Mouse (Mus musculus) intestine, embryonic 16.5 days (tissue): ENCODE results near the gene Kpna2. TPM values are rescaled to one million over a fixed set of nuclear protein-coding genes. Genes with fewer than 3 reads are reported as not detected.

Source experiments
- ATAC-seq: fragments of 200-750 bp; cut with Nextera tagmentation; 2 replicates; pipeline ENCODE4 v1.8.0; 2017; ENCODE audit warnings: moderate TSS enrichment, moderate library complexity
- H3K27ac ChIP-seq: fragments of 300-500 bp; sonication (generic); 2 replicates; pipeline ENCODE4 v1.5.1; 2014; ENCODE audit warnings: mild to moderate bottlenecking, low read length
- H3K27me3 ChIP-seq: fragments of 300-500 bp; sonication (generic); replicated peaks from 2 replicates; pipeline ENCODE4 v1.6.1; 2014; ENCODE audit warnings: low read length, control low read depth, mixed read lengths; ENCODE audit not compliant: control insufficient read depth, insufficient read depth
- H3K36me3 ChIP-seq: fragments of 300-500 bp; sonication (generic); 2 replicates; pipeline ENCODE4 v1.6.1; 2014; ENCODE audit warnings: low read length, control low read depth; ENCODE audit not compliant: control insufficient read depth, insufficient read depth
- H3K4me1 ChIP-seq: fragments of 300-500 bp; sonication (generic); 2 replicates; pipeline ENCODE4 v1.6.1; 2014; ENCODE audit warnings: low read length, control low read depth, mixed read lengths; ENCODE audit not compliant: control insufficient read depth, insufficient read depth
- H3K4me2 ChIP-seq: fragments of 300-500 bp; sonication (generic); 2 replicates; pipeline ENCODE4 v1.6.1; 2014; ENCODE audit warnings: low read depth, low read length, control low read depth
- H3K4me3 ChIP-seq: fragments of 300-500 bp; sonication (generic); 2 replicates; pipeline ENCODE4 v1.5.1; 2014; ENCODE audit warnings: mild to moderate bottlenecking, low read length
- H3K9ac ChIP-seq: fragments of 300-500 bp; sonication (generic); 2 replicates; pipeline ENCODE4 v1.6.1; 2014; ENCODE audit warnings: low read depth, low read length
- H3K9me3 ChIP-seq: fragments of 300-500 bp; sonication (generic); 2 replicates; pipeline ENCODE4 v1.6.1; 2016; ENCODE audit warnings: low read length, control low read depth; ENCODE audit not compliant: control insufficient read depth
- WGBS: fragments of 180-500 bp; shearing (Covaris S2); extraction: QIAGEN DNeasy Blood & Tissue Kit; methylation state at CpG from one replicate; pipeline ENCODE4 v1.1.7; 2014; 5-methylcytosine and 5-hydroxymethylcytosine counted together
- polyA plus RNA-seq: library from polyadenylated mRNA; unstranded; fragments of >200 nt; fragmentation: Nextera tagmentation; extraction: Ambion mirVana; gene quantifications from 2 replicates; pipeline ENCODE4 v1.2.1, GENCODE M21; 2015

Gene Kpna2
- 318 and 375 TPM in 2 replicates for polyA plus RNA-seq

DNA sequence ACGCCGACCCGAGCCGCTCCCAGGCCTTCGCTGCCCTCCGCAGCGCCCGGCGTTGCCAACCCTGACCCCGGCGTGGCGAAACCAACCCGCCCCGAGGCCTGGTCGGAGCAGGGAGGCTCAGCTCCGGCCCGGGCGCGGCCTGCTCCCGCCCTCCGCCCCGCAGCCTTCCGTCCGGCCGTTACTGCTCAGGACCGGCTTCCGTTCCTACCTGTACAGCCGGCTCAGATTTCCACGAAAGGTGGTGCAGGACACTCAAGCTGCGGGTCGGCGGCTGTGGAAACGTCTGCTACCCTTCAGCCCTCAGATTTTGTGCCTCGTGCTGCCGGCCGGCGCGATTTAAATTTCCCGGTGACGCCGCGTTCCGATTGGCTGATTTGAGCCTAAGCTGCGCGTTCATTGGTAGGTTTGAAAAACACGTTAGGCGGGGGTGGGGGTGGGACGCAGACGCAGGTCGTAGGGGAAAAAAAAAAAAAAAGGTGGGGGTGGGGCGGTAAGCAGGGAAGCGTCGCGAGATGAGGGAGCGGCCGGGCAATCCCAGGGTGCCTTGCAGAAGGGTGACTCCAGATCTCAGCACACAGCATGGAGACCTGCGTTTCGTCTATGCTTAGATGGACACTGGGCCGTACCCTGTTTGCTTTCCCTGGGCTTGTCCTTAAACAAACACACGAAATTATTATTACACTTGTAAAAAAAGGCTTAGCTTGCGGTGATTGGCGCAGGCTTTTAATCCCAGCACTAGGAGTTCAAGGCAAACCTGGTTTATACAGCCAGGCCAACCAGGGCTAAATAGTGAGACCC lies at the start of gene Kpna2:
Gene Kpna2, minus strand, starts transcription at position 391 of the 798 bp plus-strand sequence.
- Histone ChIP-seq H3K4me2 (peak within 1 kb of the TSS; percentile 67), H3K27ac (peak within 1 kb of the TSS; percentile 93), H3K9ac (peak within 1 kb of the TSS; percentile 93), H3K4me1 (peaks cover 13% of the 10 kb centered on the region), H3K27me3 (no peaks in the 10 kb centered on the region), H3K9me3 (no peaks in the 10 kb centered on the region), H3K36me3 (no peaks in the 10 kb centered on the region), H3K4me3 (peak within 1 kb of the TSS; percentile 98)
- WGBS, result under 1% methylated on average over 62 of the region's 62 CpGs
- ATAC-seq, result peak; percentile 95

DNA sequence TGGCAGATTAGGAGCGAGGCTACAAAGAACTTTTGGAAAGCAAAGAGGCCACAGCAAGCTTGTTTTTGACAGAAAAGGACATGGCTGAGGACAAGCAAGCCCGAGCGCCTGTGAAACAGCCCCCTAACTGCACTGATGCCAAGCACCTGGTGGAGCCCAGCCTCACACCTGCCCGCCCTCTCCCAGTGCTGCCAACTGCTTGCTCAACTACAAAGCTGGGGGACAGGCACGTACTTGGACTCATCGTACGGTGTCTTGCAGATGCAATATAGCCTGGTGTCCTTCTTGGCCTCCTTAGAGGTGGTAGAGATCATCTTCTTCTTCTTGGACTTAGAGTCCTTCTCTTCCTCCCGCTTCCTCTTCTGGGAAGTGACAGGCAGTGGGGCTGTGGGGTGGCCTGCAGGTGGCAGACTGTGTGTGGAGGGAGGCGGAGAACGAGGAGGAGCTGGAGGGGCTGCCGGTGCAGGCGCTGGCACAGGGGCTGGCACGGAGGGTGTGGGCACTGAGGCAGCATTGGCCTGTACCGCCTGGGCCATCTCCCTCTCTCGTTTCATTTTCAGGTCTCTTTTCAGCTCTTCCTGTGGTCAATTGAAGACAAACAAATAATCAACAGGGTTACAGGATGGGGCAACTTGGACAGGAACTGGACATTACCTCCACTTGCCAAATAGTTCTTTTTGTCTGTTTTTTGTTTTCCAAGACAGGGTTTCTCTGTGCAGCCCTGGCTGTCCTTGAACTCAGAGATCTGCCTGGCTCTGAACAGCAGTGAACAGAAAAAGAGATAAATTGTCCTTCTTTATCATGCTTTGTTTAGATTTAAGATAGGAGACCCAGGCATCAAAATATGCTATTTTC lies 47.7 kb upstream of the Kpna2 start:
- no peak for ATAC-seq
- Histone ChIP-seq H3K4me1 (no peaks in the 10 kb centered on the region), H3K9me3 (no peaks in the 10 kb centered on the region), H3K36me3 (peaks cover 22% of the 10 kb centered on the region; the same call in 1 of the 2 replicates), H3K27ac (no peak overlapping the region), H3K27me3 (no peaks in the 10 kb centered on the region), H3K4me2 (no peak overlapping the region), H3K4me3 (no peak overlapping the region), H3K9ac (no peak overlapping the region)
- 90% methylated on average over 15 of the region's 15 CpGs for WGBS

DNA sequence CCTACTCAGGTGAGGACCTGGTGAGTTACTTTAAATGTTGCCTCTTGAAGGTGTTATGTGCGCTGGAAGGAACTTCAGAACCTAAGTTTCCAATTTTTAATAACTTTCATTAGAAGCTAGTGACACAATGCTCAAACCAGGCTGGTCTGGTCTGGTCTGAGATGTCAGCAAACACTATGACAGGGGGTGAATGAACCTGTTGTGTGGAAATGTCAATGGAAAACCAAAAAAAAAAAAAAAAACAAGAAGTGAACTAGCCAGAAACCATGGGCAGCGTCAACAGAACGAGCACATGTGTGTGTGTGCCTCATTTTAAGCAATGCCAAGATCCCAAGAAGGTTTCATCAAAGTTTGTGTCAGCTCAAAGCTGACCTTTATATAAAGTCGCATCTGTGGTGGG lies 46.2 kb upstream of the Kpna2 start:
- Histone ChIP-seq H3K9me3 (no peaks in the 10 kb centered on the region), H3K27ac (no peak overlapping the region), H3K9ac (no peak overlapping the region), H3K4me2 (no peak overlapping the region), H3K27me3 (no peaks in the 10 kb centered on the region), H3K36me3 (peaks cover 20% of the 10 kb centered on the region), H3K4me1 (no peaks in the 10 kb centered on the region), H3K4me3 (no peak overlapping the region)
- no peak for ATAC-seq
- 91% methylated on average over 4 of the region's 4 CpGs for WGBS

DNA sequence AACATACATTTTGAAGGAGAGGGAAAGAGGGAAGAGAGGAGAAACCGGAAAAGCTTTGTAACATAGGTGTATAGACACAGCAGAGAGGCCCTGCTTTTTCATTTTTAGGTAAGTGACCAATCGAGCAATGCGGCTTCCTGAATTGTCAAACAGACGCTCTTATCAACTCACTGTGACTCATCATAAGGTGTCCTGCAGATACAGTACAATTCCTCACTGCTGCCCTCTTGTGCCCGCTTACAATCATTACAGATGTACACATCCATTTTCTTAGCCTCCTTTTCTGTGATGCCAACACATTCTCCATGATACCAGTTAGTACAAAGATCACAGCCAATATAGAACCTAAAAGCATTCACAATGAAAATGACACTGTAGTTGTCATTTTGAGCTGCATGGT lies 45.0 kb upstream of the Kpna2 start:
- H3K27me3 ChIP-seq, result no peaks in the 10 kb centered on the region
- no peaks in the 10 kb centered on the region for H3K9me3 ChIP-seq
- no peak overlapping the region for H3K4me2 ChIP-seq
- whole genome bisulfite sequencing, result 29% methylated on average over 5 of the region's 5 CpGs
- no peak overlapping the region for H3K9ac ChIP-seq
- peak; percentile 75 for ATAC-seq
- H3K4me3 ChIP-seq, result no peak overlapping the region
- H3K36me3 ChIP-seq, result peaks cover 20% of the 10 kb centered on the region
- H3K4me1 ChIP-seq, result no peaks in the 10 kb centered on the region
- 0 out of 2 replicates have a peak overlapping the region, but pooled peaks have one; percentile 6 for H3K27ac ChIP-seq

DNA sequence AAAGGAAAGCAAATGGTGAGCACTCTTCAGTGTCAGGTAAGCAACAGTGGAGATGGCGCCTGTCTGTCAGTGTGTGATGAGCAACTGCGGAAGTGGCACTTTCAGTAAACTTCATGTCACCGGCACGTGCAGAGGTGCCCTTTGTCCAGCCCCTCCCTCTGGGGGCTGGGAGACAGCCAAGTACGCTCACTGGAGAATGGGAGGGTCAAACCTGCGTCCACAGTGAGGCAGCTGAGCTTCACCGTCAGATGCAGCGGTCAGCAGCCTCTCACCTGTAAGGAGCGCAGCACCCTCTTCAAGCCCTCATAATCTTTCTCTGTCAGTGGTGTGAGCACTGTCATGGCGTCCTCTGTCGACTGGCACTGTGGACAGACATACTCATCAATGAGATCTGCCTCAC lies 44.0 kb upstream of the Kpna2 start:
- H3K9me3 ChIP-seq, result no peaks in the 10 kb centered on the region
- H3K4me2 ChIP-seq, result no peak overlapping the region
- H3K9ac ChIP-seq, result no peak overlapping the region
- H3K4me3 ChIP-seq, result no peak overlapping the region
- H3K27ac ChIP-seq, result no peak overlapping the region
- no peak for ATAC-seq
- no peaks in the 10 kb centered on the region for H3K4me1 ChIP-seq
- H3K27me3 ChIP-seq, result no peaks in the 10 kb centered on the region
- 80% methylated on average over 11 of the region's 11 CpGs for WGBS
- peaks cover 20% of the 10 kb centered on the region for H3K36me3 ChIP-seq

DNA sequence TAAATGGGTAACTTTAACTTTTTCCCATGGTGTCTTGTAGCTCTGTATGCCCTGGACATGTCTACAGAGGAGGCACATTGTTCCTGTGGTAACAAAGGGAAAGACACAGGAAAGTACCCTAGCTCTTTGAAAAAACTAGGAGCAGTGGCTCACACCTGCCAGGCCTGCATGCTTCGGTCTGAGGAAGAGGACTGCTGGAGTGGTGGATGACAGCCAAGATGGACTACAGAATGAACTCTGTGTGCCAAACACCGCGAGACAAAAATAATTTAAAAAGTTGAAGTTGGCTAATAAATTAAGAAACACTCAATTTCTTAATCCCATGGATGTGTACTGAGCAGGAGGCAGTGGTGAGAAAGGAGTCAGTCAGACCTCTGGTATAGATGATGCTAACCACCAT lies 42.1 kb upstream of the Kpna2 start:
- H3K36me3 ChIP-seq, result peaks cover 13% of the 10 kb centered on the region
- 84% methylated on average over 3 of the region's 3 CpGs for WGBS

DNA sequence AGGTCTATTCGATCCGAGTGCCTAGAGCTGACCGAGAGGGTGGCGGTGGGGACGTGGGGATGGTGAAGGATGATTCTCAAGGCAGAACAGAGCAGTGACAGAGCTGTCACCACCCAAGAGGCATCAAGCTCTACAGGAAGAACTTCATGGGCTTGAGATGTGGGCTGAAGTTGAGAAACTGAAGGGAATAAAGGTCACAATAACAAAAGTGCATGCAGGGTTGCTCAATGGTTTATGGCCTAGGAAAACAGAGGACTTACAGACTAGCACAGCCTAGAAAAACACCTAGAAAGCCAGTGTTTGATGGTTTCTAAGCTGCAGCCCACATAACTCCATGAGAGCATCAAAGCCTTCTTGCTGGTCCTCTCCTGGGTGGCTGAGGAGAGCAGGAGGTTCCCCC lies 40.1 kb upstream of the Kpna2 start:
- Histone ChIP-seq H3K9ac (no peak overlapping the region), H3K27me3 (no peaks in the 10 kb centered on the region), H3K4me3 (no peak overlapping the region), H3K4me1 (no peaks in the 10 kb centered on the region), H3K9me3 (no peaks in the 10 kb centered on the region), H3K27ac (no peak overlapping the region), H3K4me2 (no peak overlapping the region), H3K36me3 (peaks cover 13% of the 10 kb centered on the region)
- 90% methylated on average over 5 of the region's 5 CpGs for WGBS
- peak; percentile 36; the same call in 1 of the 2 replicates for ATAC-seq

More for the DNA sequence above, 42.1 kb upstream of the Kpna2 start:
- H3K4me2 ChIP-seq, result no peak overlapping the region
- no peak for ATAC-seq
- no peaks in the 10 kb centered on the region for H3K27me3 ChIP-seq
- no peak overlapping the region for H3K27ac ChIP-seq
- no peaks in the 10 kb centered on the region for H3K9me3 ChIP-seq
- no peak overlapping the region for H3K9ac ChIP-seq
- H3K4me3 ChIP-seq, result no peak overlapping the region
- no peaks in the 10 kb centered on the region for H3K4me1 ChIP-seq

DNA sequence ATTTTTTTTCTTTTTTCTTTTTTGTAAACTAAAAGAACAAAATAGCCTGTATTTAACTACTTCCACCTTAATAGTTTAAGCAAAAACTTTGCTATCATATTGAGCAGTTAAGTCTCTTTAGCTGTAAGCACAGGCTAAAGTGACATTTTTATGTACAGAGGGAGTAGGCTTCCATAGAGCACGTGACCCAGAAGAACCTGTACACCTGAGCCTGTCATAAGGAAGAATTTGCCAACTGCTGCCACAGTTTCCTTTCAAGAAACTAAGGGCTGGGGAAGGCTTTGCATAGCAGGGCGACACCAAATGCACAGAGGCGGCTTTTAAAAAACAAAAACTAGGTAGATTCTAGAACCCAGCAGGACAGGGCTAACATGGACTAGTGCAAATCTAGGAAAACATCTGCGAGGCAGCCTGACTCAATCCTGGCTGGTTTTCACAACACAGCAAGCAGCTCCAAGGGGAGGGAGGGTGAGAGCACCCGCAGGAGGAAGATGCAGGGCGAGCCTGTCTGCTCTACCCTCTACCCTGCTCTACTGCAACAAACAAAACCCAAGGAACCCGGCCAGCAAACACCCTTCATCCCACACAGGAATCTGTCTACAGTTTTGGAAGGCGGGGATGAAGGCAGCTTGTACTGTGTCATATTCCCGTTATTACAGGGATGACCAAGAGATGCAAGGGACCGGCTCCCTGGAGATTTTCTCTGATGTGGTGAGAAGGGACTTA lies 34.9 kb upstream of the Kpna2 start:
- H3K4me3 ChIP-seq, result no peak overlapping the region
- no peaks in the 10 kb centered on the region for H3K36me3 ChIP-seq
- 82% methylated on average over 10 of the region's 10 CpGs for WGBS
- no peak for ATAC-seq
- H3K9ac ChIP-seq, result no peak overlapping the region
- H3K4me2 ChIP-seq, result no peak overlapping the region
- H3K9me3 ChIP-seq, result no peaks in the 10 kb centered on the region
- 0 out of 2 replicates have a peak, but pooled peaks cover 7% of the 10 kb centered on the region for H3K4me1 ChIP-seq
- no peaks in the 10 kb centered on the region for H3K27me3 ChIP-seq
- no peak overlapping the region for H3K27ac ChIP-seq

DNA sequence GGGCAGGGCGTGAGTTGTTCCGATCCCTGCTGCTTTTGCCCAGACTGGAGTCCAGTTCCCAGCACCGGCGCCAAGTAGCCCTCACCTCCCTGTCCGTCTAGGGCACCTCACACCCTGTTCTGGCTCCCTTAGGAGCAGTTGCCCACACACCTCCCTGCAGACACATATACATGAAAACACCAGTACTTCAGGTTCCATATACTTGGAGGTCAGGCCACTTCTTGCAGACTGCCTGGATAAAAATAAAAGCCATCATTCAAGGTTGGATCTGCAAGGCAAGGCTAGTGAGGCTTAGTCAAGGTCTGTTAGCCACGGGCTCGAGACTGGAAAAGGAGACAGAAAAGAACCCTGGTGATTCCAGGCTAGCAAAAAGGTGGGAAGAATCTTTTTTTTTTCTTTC lies 32.3 kb upstream of the Kpna2 start:
- peaks cover 17% of the 10 kb centered on the region for H3K4me1 ChIP-seq
- H3K9ac ChIP-seq, result no peak overlapping the region

More for the DNA sequence above, 32.3 kb upstream of the Kpna2 start:
- no peak overlapping the region for H3K27ac ChIP-seq
- 63% methylated on average over 7 of the region's 7 CpGs for WGBS
- H3K36me3 ChIP-seq, result no peaks in the 10 kb centered on the region
- no peaks in the 10 kb centered on the region for H3K9me3 ChIP-seq
- H3K27me3 ChIP-seq, result no peaks in the 10 kb centered on the region
- no peak overlapping the region for H3K4me2 ChIP-seq
- no peak for ATAC-seq
- H3K4me3 ChIP-seq, result no peak overlapping the region
